In the genomic region with DNA sequence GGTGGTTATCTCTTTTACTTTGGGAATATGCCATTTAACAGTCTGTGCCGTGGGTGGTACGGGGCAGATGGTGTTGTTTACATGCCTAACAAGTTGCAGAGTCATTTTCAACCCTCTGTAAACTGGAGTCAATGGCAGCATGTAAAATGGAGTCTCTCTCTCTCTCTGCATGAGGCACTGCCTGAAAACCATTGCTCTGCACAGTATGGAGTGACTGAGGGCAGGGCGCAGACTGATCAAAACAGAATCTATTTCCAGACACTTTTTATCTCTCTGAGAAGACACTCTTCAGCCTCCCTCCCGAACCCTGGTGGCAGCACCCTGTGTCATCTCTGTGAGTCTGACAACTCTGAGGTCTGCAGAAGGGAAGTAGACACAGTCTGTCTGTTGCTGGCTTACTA, we compare ENCODE assay signal across 13 mouse cellular contexts.
A peak's percentile ranks its signal among the peaks of the same experiment; 100 is the strongest.
DNase-seq lines count a peak whose midpoint lies in the region; ATAC-seq and TF ChIP-seq lines count a peak whose summit lies in the region.
"Had no signal": no experiment of that assay in that cellular context is flagged by ENCODE, and none has a peak within 500 bp of the region (broad histone marks: within the 10 kb centered on the region; RNA-seq: fewer than 3 reads in every experiment).

No protein-coding gene starts in this region.

- DNase-seq in heart, postnatal 36 days = no peak
- DNase-seq in brain, embryonic 14.5 days (ENCODE audit: low read depth) = peak; percentile 28
- DNase-seq in layer of hippocampus, adult 2 months (ENCODE audit: low spot score in 2 of 2) = peak; percentile 87 to 89
- DNase-seq in lung, postnatal 4 days = no peak
- no peak for DNase-seq in adrenal gland, postnatal 4 days (ENCODE audit: low spot score in 2 of 2)
- DNase-seq: adrenal gland, postnatal 36 days; cerebellum, adult 8-10 months; heart, postnatal 4 days; kidney, adult 8-10 months had no signal

- H3K36me3 ChIP-seq in heart, embryonic 13.5 days = no peaks in the 10 kb centered on the region
- H3K36me3 ChIP-seq in liver, embryonic 12.5 days = no peaks in the 10 kb centered on the region
- H3K36me3 ChIP-seq in intestine, embryonic 15.5 days = no peaks in the 10 kb centered on the region

- no peak for TF ChIP-seq POLR2A in brain, embryonic 14.5 days (IDR thresholded peaks at IDR 0.05; ENCODE audit: borderline replicate concordance, extremely low read depth, insufficient read depth, insufficient read length, poor library complexity, severe bottlenecking)

- peak overlapping the region; percentile 83 for H3K27ac ChIP-seq in heart, embryonic 13.5 days (replicated peaks)
- peak overlapping the region; percentile 83 for H3K27ac ChIP-seq in layer of hippocampus, adult 2 months
- peak overlapping the region; percentile 85 for H3K27ac ChIP-seq in liver, embryonic 12.5 days
- H3K27ac ChIP-seq in intestine, embryonic 15.5 days = no peak overlapping the region

- no peak overlapping the region for H3K9ac ChIP-seq in heart, embryonic 13.5 days
- H3K9ac ChIP-seq in liver, embryonic 12.5 days = no peak overlapping the region
- no peak overlapping the region for H3K9ac ChIP-seq in intestine, embryonic 15.5 days

- no peak for TF ChIP-seq CTCF in brain, embryonic 14.5 days (IDR thresholded peaks at IDR 0.05; ENCODE audit: borderline replicate concordance, extremely low read depth, insufficient read depth, insufficient read length)
- no peak for TF ChIP-seq CTCF in layer of hippocampus, adult 2 months (conservative IDR thresholded peaks at IDR 0.05)

- H3K9me3 ChIP-seq in heart, embryonic 13.5 days = no peaks in the 10 kb centered on the region
- no peaks in the 10 kb centered on the region for H3K9me3 ChIP-seq in liver, embryonic 12.5 days (replicated peaks)
- no peaks in the 10 kb centered on the region for H3K9me3 ChIP-seq in intestine, embryonic 15.5 days

- no peak overlapping the region for H3K4me2 ChIP-seq in heart, embryonic 13.5 days
- peak overlapping the region; percentile 8 for H3K4me2 ChIP-seq in liver, embryonic 12.5 days
- H3K4me2 ChIP-seq in intestine, embryonic 15.5 days (replicated peaks) = no peak overlapping the region

- ATAC-seq in heart, embryonic 13.5 days (ENCODE audit: extremely low read depth, insufficient number of reproducible peaks, low FRiP score, low TSS enrichment) = no peak
- peak; percentile 65 for ATAC-seq in liver, embryonic 12.5 days
- no peak for ATAC-seq in intestine, embryonic 15.5 days
- ATAC-seq: CD4-positive, CD25-positive, alpha-beta regulatory T cell, adult 4 months had no signal

- 43% methylated on average over 4 of the region's 4 CpGs for WGBS in heart, embryonic 13.5 days
- 29% methylated on average over 4 of the region's 4 CpGs for WGBS in liver, embryonic 12.5 days (ENCODE audit: insufficient replicate concordance)
- 74% methylated on average over 4 of the region's 4 CpGs for WGBS in intestine, embryonic 15.5 days

- intact Hi-C loops in heart, postnatal 36 days (cut with DNase I) = no loop called here

- peaks cover 38% of the 10 kb centered on the region for H3K4me1 ChIP-seq in heart, embryonic 13.5 days
- peaks cover 43% of the 10 kb centered on the region for H3K4me1 ChIP-seq in liver, embryonic 12.5 days
- peaks cover 10% of the 10 kb centered on the region; the same call in 1 of the 2 replicates for H3K4me1 ChIP-seq in intestine, embryonic 15.5 days (replicated peaks)

- H3K4me3 ChIP-seq in heart, embryonic 13.5 days = no peak overlapping the region
- no peak overlapping the region for H3K4me3 ChIP-seq in layer of hippocampus, adult 2 months
- H3K4me3 ChIP-seq in liver, embryonic 12.5 days = no peak overlapping the region
- no peak overlapping the region for H3K4me3 ChIP-seq in intestine, embryonic 15.5 days (replicated peaks)

- no peaks in the 10 kb centered on the region for H3K27me3 ChIP-seq in heart, embryonic 13.5 days (replicated peaks)
- no peaks in the 10 kb centered on the region; the same call in 1 of the 2 replicates for H3K27me3 ChIP-seq in liver, embryonic 12.5 days (replicated peaks)
- H3K27me3 ChIP-seq in intestine, embryonic 15.5 days (replicated peaks) = no peaks in the 10 kb centered on the region

Comparison
In these comparisons a context has a peak if more than half of its experiments do, and no peak if none do; other contexts are left out.
1. DNase-seq: peak in brain, embryonic 14.5 days (single experiment) and layer of hippocampus, adult 2 months (2 of 2); none in heart, postnatal 36 days (0 of 2), lung, postnatal 4 days (0 of 2) and adrenal gland, postnatal 4 days (0 of 2).